In the genomic region with DNA sequence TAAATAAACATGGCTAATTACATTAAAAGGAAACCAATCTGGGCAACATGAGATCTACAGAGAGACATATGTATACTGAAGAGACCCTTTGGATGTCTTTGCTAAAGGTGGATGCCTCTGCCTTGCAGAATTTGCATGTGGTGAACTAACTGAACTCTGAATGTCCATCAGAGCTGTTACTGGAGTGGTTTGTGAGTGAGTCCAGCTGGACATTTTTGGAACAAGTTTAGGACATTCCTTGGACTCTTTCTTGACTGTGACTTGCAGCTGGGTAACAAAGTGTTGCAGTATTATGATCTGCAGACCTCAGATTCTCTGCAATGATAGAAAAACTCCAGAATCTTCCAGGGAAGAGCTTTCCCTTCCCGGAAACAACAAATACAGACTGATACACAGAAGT, we compare ENCODE assay signal across 24 mouse cellular contexts. TPM values are rescaled to one million over a fixed set of nuclear protein-coding genes. Genes with fewer than 3 reads are reported as not detected.
DNase-seq lines count a peak whose midpoint lies in the region; ATAC-seq and TF ChIP-seq lines count a peak whose summit lies in the region.
"Had no signal": no experiment of that assay in that cellular context is flagged by ENCODE, and none has a peak within 500 bp of the region (broad histone marks: within the 10 kb centered on the region; RNA-seq: fewer than 3 reads in every experiment).

No protein-coding gene starts in this region.

- no peaks in the 10 kb centered on the region for H3K27me3 ChIP-seq in kidney, postnatal 0 days (ENCODE audit: insufficient read depth, low read length)
- H3K27me3 ChIP-seq in liver, embryonic 11.5 days (replicated peaks; ENCODE audit: control insufficient read depth, insufficient read depth, low read length): 0 out of 2 replicates have a peak, but pooled peaks cover 6% of the 10 kb centered on the region
- H3K27me3 ChIP-seq: heart, embryonic 15.5 days had no signal

- no peaks in the 10 kb centered on the region for H3K4me1 ChIP-seq in kidney, postnatal 0 days (replicated peaks; ENCODE audit: insufficient read depth, low read length)
- no peaks in the 10 kb centered on the region for H3K4me1 ChIP-seq in liver, embryonic 11.5 days (replicated peaks; ENCODE audit: control insufficient read depth, insufficient read depth, low read length)
- H3K4me1 ChIP-seq: heart, embryonic 15.5 days; hindbrain, embryonic 10.5 days; kidney, embryonic 15.5 days had no signal

- no peaks in the 10 kb centered on the region for H3K9me3 ChIP-seq in kidney, postnatal 0 days (replicated peaks; ENCODE audit: low read length)
- no peaks in the 10 kb centered on the region for H3K9me3 ChIP-seq in liver, embryonic 11.5 days (ENCODE audit: control insufficient read depth, low read length)
- H3K9me3 ChIP-seq: heart, embryonic 15.5 days; hindbrain, embryonic 10.5 days; kidney, embryonic 15.5 days had no signal

- no peak for TF ChIP-seq CTCF in kidney, postnatal 0 days (IDR thresholded peaks at IDR 0.05; ENCODE audit: low read depth)

- no peak overlapping the region for H3K9ac ChIP-seq in kidney, postnatal 0 days (ENCODE audit: low read depth, low read length)
- H3K9ac ChIP-seq in liver, embryonic 11.5 days (ENCODE audit: low read depth, low read length): no peak overlapping the region
- H3K9ac ChIP-seq: heart, embryonic 15.5 days; kidney, embryonic 15.5 days; liver, embryonic 14.5 days had no signal

- H3K4me2 ChIP-seq in kidney, postnatal 0 days (ENCODE audit: low read length): no peak overlapping the region
- no peak overlapping the region for H3K4me2 ChIP-seq in liver, embryonic 11.5 days
- H3K4me2 ChIP-seq: heart, embryonic 15.5 days; kidney, embryonic 15.5 days had no signal

- no peak overlapping the region for H3K27ac ChIP-seq in kidney, postnatal 0 days
- H3K27ac ChIP-seq in liver, embryonic 11.5 days (ENCODE audit: low read depth, low read length): no peak overlapping the region
- H3K27ac ChIP-seq: heart, embryonic 15.5 days; hindbrain, embryonic 10.5 days; hindbrain, postnatal 0 days; kidney, embryonic 15.5 days; left cerebral cortex, adult 2 months; liver, embryonic 14.5 days; macrophage had no signal

- no peak overlapping the region for H3K4me3 ChIP-seq in kidney, postnatal 0 days (replicated peaks; ENCODE audit: low read depth, low read length)
- H3K4me3 ChIP-seq in liver, embryonic 11.5 days (ENCODE audit: low read depth, low read length): no peak overlapping the region
- H3K4me3 ChIP-seq: heart, embryonic 15.5 days; hindbrain, embryonic 10.5 days; kidney, embryonic 15.5 days; left cerebral cortex, adult 2 months had no signal

- peak; percentile 42 to 56 for DNase-seq in heart, adult 18-20 months
- DNase-seq in heart, adult 11 months: no peak
- DNase-seq in kidney, postnatal 0 days (ENCODE audit: low spot score): peak; percentile 28
- DNase-seq in kidney, adult 9 months: no peak
- DNase-seq in adipocyte (ENCODE audit: low spot score): peak; percentile 2
- peak; percentile 42 for DNase-seq in lung, postnatal 14 days
- no peak for DNase-seq in adrenal gland, adult 18-20 months (ENCODE audit: low spot score in 2 of 2)
- DNase-seq in liver, embryonic 11.5 days (ENCODE audit: low spot score): no peak
- DNase-seq: adrenal gland, adult 2 months; cerebellum, adult 11 months; cerebellum, adult 9-11 months; layer of hippocampus, adult 9-11 months; thymus, postnatal 25 days had no signal

- H3K36me3 ChIP-seq in kidney, postnatal 0 days (ENCODE audit: insufficient read depth, low read length): no peaks in the 10 kb centered on the region
- H3K36me3 ChIP-seq in liver, embryonic 11.5 days (ENCODE audit: control insufficient read depth, insufficient read depth, low read length): no peaks in the 10 kb centered on the region
- H3K36me3 ChIP-seq: heart, embryonic 15.5 days; hindbrain, embryonic 10.5 days; kidney, embryonic 15.5 days had no signal

- WGBS in kidney, postnatal 0 days: 83% methylated on average over 1 of the region's 1 CpGs
- 88% methylated on average over 1 of the region's 1 CpGs for WGBS in liver, embryonic 11.5 days

- no peak for ATAC-seq in kidney, postnatal 0 days (replicated peaks; ENCODE audit: low FRiP score, low read depth)
- no peak for ATAC-seq in liver, embryonic 11.5 days (replicated peaks; ENCODE audit: low FRiP score)
- ATAC-seq: CD4-positive, CD25-positive, alpha-beta regulatory T cell, adult 4 months; forebrain, embryonic 16.5 days; hindbrain, postnatal 0 days; intestine, embryonic 16.5 days; midbrain, embryonic 16.5 days had no signal

RNA-seq across cellular contexts. Expression of a gene that starts 41.1 kb away (rescaled TPM):
- total RNA-seq in heart, adult 18-20 months (2021): 10 to 100 TPM; 11.4 to 11.9 TPM
- 16.9 and 18.2 TPM in 2 replicates for polyA plus RNA-seq in kidney, postnatal 0 days (2015; fragmentation: Nextera tagmentation; extraction: Ambion mirVana)
- total RNA-seq in adrenal gland, adult 18-20 months (2021): 1 to 10 TPM; 4.2 to 7.2 TPM
- polyA plus RNA-seq in liver, embryonic 11.5 days (2014; fragmentation: Nextera tagmentation; extraction: Ambion mirVana): 4.5 and 5.1 TPM in 2 replicates

Comparison
In these comparisons a context has a peak if more than half of its experiments do, and no peak if none do; other contexts are left out.
1. DNase-seq: peak in heart, adult 18-20 months (2 of 2), kidney, postnatal 0 days (single experiment), adipocyte (single experiment) and lung, postnatal 14 days (single experiment); none in heart, adult 11 months (single experiment), kidney, adult 9 months (single experiment), adrenal gland, adult 18-20 months (0 of 2) and liver, embryonic 11.5 days (single experiment).